Mouse (Mus musculus) intestine, embryonic 16.5 days (tissue): Measurements from ENCODE around the gene Klhl3. TPM values are rescaled to one million over a fixed set of nuclear protein-coding genes. Genes with fewer than 3 reads are reported as not detected.

ENCODE experiments used
- ATAC-seq: fragments of 200-750 bp; cut with Nextera tagmentation; 2 replicates; pipeline ENCODE4 v1.8.0; 2017; ENCODE audit warnings: moderate TSS enrichment, moderate library complexity
- H3K27ac ChIP-seq: fragments of 300-500 bp; sonication (generic); 2 replicates; pipeline ENCODE4 v1.5.1; 2014; ENCODE audit warnings: mild to moderate bottlenecking, low read length
- H3K27me3 ChIP-seq: fragments of 300-500 bp; sonication (generic); replicated peaks from 2 replicates; pipeline ENCODE4 v1.6.1; 2014; ENCODE audit warnings: low read length, control low read depth, mixed read lengths; ENCODE audit not compliant: control insufficient read depth, insufficient read depth
- H3K36me3 ChIP-seq: fragments of 300-500 bp; sonication (generic); 2 replicates; pipeline ENCODE4 v1.6.1; 2014; ENCODE audit warnings: low read length, control low read depth; ENCODE audit not compliant: control insufficient read depth, insufficient read depth
- H3K4me1 ChIP-seq: fragments of 300-500 bp; sonication (generic); 2 replicates; pipeline ENCODE4 v1.6.1; 2014; ENCODE audit warnings: low read length, control low read depth, mixed read lengths; ENCODE audit not compliant: control insufficient read depth, insufficient read depth
- H3K4me2 ChIP-seq: fragments of 300-500 bp; sonication (generic); 2 replicates; pipeline ENCODE4 v1.6.1; 2014; ENCODE audit warnings: low read depth, low read length, control low read depth
- H3K4me3 ChIP-seq: fragments of 300-500 bp; sonication (generic); 2 replicates; pipeline ENCODE4 v1.5.1; 2014; ENCODE audit warnings: mild to moderate bottlenecking, low read length
- H3K9ac ChIP-seq: fragments of 300-500 bp; sonication (generic); 2 replicates; pipeline ENCODE4 v1.6.1; 2014; ENCODE audit warnings: low read depth, low read length
- H3K9me3 ChIP-seq: fragments of 300-500 bp; sonication (generic); 2 replicates; pipeline ENCODE4 v1.6.1; 2016; ENCODE audit warnings: low read length, control low read depth; ENCODE audit not compliant: control insufficient read depth
- WGBS: fragments of 180-500 bp; shearing (Covaris S2); extraction: QIAGEN DNeasy Blood & Tissue Kit; methylation state at CpG from one replicate; pipeline ENCODE4 v1.1.7; 2014; 5-methylcytosine and 5-hydroxymethylcytosine counted together
- polyA plus RNA-seq: library from polyadenylated mRNA; unstranded; fragments of >200 nt; fragmentation: Nextera tagmentation; extraction: Ambion mirVana; gene quantifications from 2 replicates; pipeline ENCODE4 v1.2.1, GENCODE M21; 2015

Klhl3 gene
- polyA plus RNA-seq, 1 experiment from 2014 or later = 2.4 TPM

GRCm38 (mm10) chr13:58007256-58008037, 105.9 kb downstream of the Klhl3 start:
- no peaks in the 10 kb centered on the region for H3K9me3 ChIP-seq
- H3K27ac ChIP-seq = peak overlapping the region; percentile 33
- no peaks in the 10 kb centered on the region for H3K27me3 ChIP-seq
- H3K4me3 ChIP-seq = no peak overlapping the region
- ATAC-seq = peak; percentile 59
- H3K36me3 ChIP-seq = no peaks in the 10 kb centered on the region
- peaks cover 7% of the 10 kb centered on the region; the same call in 1 of the 2 replicates for H3K4me1 ChIP-seq
- H3K9ac ChIP-seq = no peak overlapping the region
- WGBS = 50% methylated on average over 16 of the region's 16 CpGs
- H3K4me2 ChIP-seq = no peak overlapping the region

DNA sequence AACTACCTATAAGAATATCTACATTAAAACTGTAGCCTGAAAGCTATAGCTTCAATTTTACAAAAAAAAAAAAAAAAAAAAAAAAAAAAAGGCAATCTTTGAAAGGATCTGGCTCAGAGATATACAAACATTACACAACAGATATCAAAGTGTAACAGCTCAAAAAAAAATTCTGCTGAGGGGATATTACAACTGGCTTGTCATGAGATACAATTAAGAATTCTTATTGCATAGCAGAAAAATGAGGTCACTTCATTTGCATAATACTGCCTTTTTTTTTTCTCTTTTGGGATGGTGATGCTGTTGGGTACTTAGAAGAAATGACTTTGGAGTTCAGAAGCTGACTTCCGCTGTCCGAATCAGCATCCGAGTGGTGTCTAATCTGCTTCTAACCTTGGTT, 111.6 kb downstream of the Klhl3 start:
- no peaks in the 10 kb centered on the region for H3K9me3 ChIP-seq
- H3K4me3 ChIP-seq = no peak overlapping the region
- no peak overlapping the region for H3K27ac ChIP-seq
- ATAC-seq = no peak
- no peak overlapping the region for H3K4me2 ChIP-seq
- no peaks in the 10 kb centered on the region for H3K27me3 ChIP-seq
- no peaks in the 10 kb centered on the region for H3K36me3 ChIP-seq
- peaks cover 4% of the 10 kb centered on the region; the same call in 1 of the 2 replicates for H3K4me1 ChIP-seq
- no peak overlapping the region for H3K9ac ChIP-seq
- WGBS = 84% methylated on average over 3 of the region's 3 CpGs

- no peak for ATAC-seq
- Histone ChIP-seq H3K4me1 (peaks cover 9% of the 10 kb centered on the region), H3K4me2 (peak overlapping the region; percentile 23), H3K27me3 (no peaks in the 10 kb centered on the region), H3K9ac (no peak overlapping the region), H3K4me3 (no peak overlapping the region), H3K9me3 (no peaks in the 10 kb centered on the region), H3K36me3 (no peaks in the 10 kb centered on the region), H3K27ac (no peak overlapping the region)
- 20% methylated on average over 11 of the region's 11 CpGs for WGBS
Observed at GRCm38 (mm10) chr13:57996536-57996935, 116.9 kb downstream of the Klhl3 start.

- Histone ChIP-seq H3K4me1 (peaks cover 9% of the 10 kb centered on the region), H3K36me3 (no peaks in the 10 kb centered on the region), H3K27ac (no peak overlapping the region), H3K9ac (0 out of 2 replicates have a peak overlapping the region, but pooled peaks have one; percentile 17), H3K9me3 (no peaks in the 10 kb centered on the region), H3K4me3 (no peak overlapping the region), H3K27me3 (no peaks in the 10 kb centered on the region), H3K4me2 (peak overlapping the region; percentile 23; the same call in 1 of the 2 replicates)
- ATAC-seq = peak; percentile 46
- 20% methylated on average over 13 of the region's 13 CpGs for WGBS
Observed at GRCm38 (mm10) chr13:57995864-57996263, 117.5 kb downstream of the Klhl3 start.

- no peak overlapping the region for H3K9ac ChIP-seq
- no peaks in the 10 kb centered on the region for H3K36me3 ChIP-seq
- no peak overlapping the region for H3K27ac ChIP-seq
- H3K4me2 ChIP-seq = no peak overlapping the region
- no peak overlapping the region for H3K4me3 ChIP-seq
- H3K27me3 ChIP-seq = no peaks in the 10 kb centered on the region
- H3K9me3 ChIP-seq = no peaks in the 10 kb centered on the region
- 72% methylated on average over 10 of the region's 10 CpGs for WGBS
- H3K4me1 ChIP-seq = peaks cover 9% of the 10 kb centered on the region
- no peak for ATAC-seq
Observed at GRCm38 (mm10) chr13:57984637-57985036, 128.8 kb downstream of the Klhl3 start.

- Histone ChIP-seq H3K27me3 (no peaks in the 10 kb centered on the region), H3K4me2 (no peak overlapping the region), H3K9ac (no peak overlapping the region), H3K27ac (no peak overlapping the region), H3K9me3 (no peaks in the 10 kb centered on the region), H3K36me3 (no peaks in the 10 kb centered on the region), H3K4me3 (no peak overlapping the region), H3K4me1 (peaks cover 9% of the 10 kb centered on the region)
- peak; percentile 69 for ATAC-seq
- WGBS = 59% methylated on average over 8 of the region's 8 CpGs
Observed at GRCm38 (mm10) chr13:57984163-57984562, 129.2 kb downstream of the Klhl3 start.

DNA sequence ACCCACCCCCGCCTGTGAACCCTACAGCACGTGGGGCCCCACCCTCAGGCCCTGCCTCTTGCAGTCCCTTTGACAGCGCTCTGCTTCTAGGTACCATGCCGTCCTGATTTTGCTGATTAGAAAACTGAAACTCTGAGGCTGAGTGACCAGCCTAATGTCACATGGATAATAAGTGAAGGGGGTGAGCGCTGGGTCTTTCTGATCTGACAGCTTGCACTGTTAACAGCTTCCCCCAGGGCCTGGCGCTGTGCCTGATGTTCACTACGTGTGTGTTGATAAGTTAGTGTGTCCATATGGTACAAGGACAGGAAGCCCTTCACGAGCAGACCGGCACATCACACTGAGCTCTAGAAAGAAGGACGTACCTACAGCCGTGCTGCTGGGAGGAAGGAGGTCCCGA, 130.1 kb downstream of the Klhl3 start:
- peaks cover 9% of the 10 kb centered on the region for H3K4me1 ChIP-seq
- H3K9ac ChIP-seq = no peak overlapping the region
- no peak overlapping the region for H3K4me3 ChIP-seq
- H3K27me3 ChIP-seq = no peaks in the 10 kb centered on the region
- ATAC-seq = peak; percentile 69
- WGBS = 39% methylated on average over 12 of the region's 12 CpGs
- no peaks in the 10 kb centered on the region for H3K9me3 ChIP-seq
- no peak overlapping the region for H3K4me2 ChIP-seq
- no peak overlapping the region for H3K27ac ChIP-seq
- no peaks in the 10 kb centered on the region for H3K36me3 ChIP-seq

DNA sequence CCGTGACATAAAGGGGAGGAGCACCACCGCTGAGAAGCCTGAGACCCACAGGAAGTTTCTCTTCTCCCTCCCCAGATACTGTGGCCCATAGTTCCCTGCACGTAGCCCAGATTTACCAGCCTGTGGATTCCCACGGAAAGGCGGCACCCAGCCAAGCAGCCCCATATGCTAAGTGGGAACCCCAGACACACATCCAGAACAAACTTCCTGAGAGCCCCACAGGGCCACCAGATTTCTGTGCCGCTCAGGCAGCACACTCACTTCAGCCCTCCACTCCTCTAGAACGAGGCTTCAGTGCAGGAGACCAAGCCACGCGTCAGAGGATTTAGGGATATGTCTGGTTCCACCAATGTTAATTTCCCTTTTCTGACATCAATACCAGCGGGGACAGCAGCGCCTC, 130.5 kb downstream of the Klhl3 start:
- Histone ChIP-seq H3K36me3 (no peaks in the 10 kb centered on the region), H3K9me3 (no peaks in the 10 kb centered on the region), H3K4me3 (no peak overlapping the region), H3K27ac (no peak overlapping the region), H3K27me3 (no peaks in the 10 kb centered on the region), H3K9ac (peak overlapping the region; percentile 29; the same call in 1 of the 2 replicates), H3K4me1 (peaks cover 9% of the 10 kb centered on the region), H3K4me2 (no peak overlapping the region)
- WGBS = 65% methylated on average over 11 of the region's 11 CpGs
- ATAC-seq = no peak

DNA sequence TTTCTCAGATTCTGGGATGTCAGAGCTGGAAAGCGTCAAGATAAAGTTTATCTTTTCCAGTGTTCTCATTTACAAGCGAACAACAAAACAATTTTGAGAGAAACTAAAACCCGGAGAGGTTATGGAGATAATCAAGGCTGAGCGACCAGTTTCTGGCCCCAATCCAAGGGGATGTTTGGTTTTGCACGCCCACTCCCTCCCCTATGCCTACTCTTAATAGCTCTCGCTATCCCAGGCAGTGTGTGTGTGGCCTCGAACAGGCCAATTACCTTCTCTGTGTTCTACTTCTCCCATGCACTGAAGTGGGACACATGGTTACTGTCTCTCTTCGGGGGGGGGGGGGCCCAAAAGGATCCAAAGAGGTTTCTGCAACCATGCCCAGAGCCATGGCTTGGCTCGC, 132.7 kb downstream of the Klhl3 start:
- Histone ChIP-seq H3K9ac (no peak overlapping the region), H3K9me3 (no peaks in the 10 kb centered on the region), H3K4me1 (peaks cover 9% of the 10 kb centered on the region), H3K27me3 (no peaks in the 10 kb centered on the region), H3K27ac (no peak overlapping the region), H3K36me3 (no peaks in the 10 kb centered on the region), H3K4me3 (no peak overlapping the region), H3K4me2 (no peak overlapping the region)
- WGBS = 25% methylated on average over 9 of the region's 9 CpGs
- no peak for ATAC-seq
